Mouse (Mus musculus) stomach, embryonic 16.5 days (tissue): ENCODE measurements at regions not wholly inside any gene's neighbourhood (a gene's known extent, or its start where the extent isn't known, plus 50 kb on each side); places are given as distances from the start of the nearest gene placed in this dataset.

Source experiments
- ATAC-seq: fragments of 200-750 bp; cut with Nextera tagmentation; 2 replicates; pipeline ENCODE4 v1.8.0; 2017; ENCODE audit warnings: moderate number of reproducible peaks, moderate TSS enrichment; ENCODE audit not compliant: insufficient read depth, low FRiP score
- H3K27ac ChIP-seq: fragments of 300-500 bp; sonication (generic); 2 replicates; pipeline ENCODE4 v1.5.1; 2014; ENCODE audit warnings: low read length
- H3K27me3 ChIP-seq: fragments of 300-500 bp; sonication (generic); 2 replicates; pipeline ENCODE4 v1.6.1; 2014; ENCODE audit warnings: low read length, control low read depth, mixed read lengths; ENCODE audit not compliant: control insufficient read depth, insufficient read depth
- H3K36me3 ChIP-seq: fragments of 300-500 bp; sonication (generic); 2 replicates; pipeline ENCODE4 v1.6.1; 2014; ENCODE audit warnings: low read length; ENCODE audit not compliant: control insufficient read depth, insufficient read depth
- H3K4me1 ChIP-seq: fragments of 300-500 bp; sonication (generic); 2 replicates; pipeline ENCODE4 v1.6.1; 2014; ENCODE audit warnings: low read length, control low read depth, mixed read lengths; ENCODE audit not compliant: control insufficient read depth, insufficient read depth
- H3K4me2 ChIP-seq: fragments of 300-500 bp; sonication (generic); 2 replicates; pipeline ENCODE4 v1.6.1; 2014; ENCODE audit warnings: low read depth, low read length, mixed read lengths
- H3K4me3 ChIP-seq: fragments of 300-500 bp; sonication (generic); replicated peaks from 2 replicates; pipeline ENCODE4 v1.5.1; 2014; ENCODE audit warnings: mild to moderate bottlenecking, low read length
- H3K9ac ChIP-seq: fragments of 300-500 bp; sonication (generic); 2 replicates; pipeline ENCODE4 v1.6.1; 2014; ENCODE audit warnings: low read length
- H3K9me3 ChIP-seq: fragments of 300-500 bp; sonication (generic); replicated peaks from 2 replicates; pipeline ENCODE4 v1.6.1; 2016; ENCODE audit warnings: low read length, control low read depth; ENCODE audit not compliant: control insufficient read depth
- WGBS: fragments of 180-500 bp; shearing (Covaris S2); extraction: QIAGEN DNeasy Blood & Tissue Kit; methylation state at CpG from one replicate; pipeline ENCODE4 v1.1.7; 2014; 5-methylcytosine and 5-hydroxymethylcytosine counted together

GRCm38 (mm10) chr8:89175631-89176030, 131.7 kb upstream of the Sall1 start:
- 86% methylated on average over 7 of the region's 7 CpGs for WGBS
- Histone ChIP-seq H3K27ac (no peak overlapping the region), H3K4me3 (no peak overlapping the region), H3K9ac (no peak overlapping the region), H3K27me3 (no peaks in the 10 kb centered on the region), H3K9me3 (no peaks in the 10 kb centered on the region), H3K36me3 (no peaks in the 10 kb centered on the region), H3K4me2 (no peak overlapping the region), H3K4me1 (no peaks in the 10 kb centered on the region)
- no peak for ATAC-seq

GRCm38 (mm10) chr8:89171561-89171960, 127.6 kb upstream of the Sall1 start:
- Histone ChIP-seq H3K4me1 (no peaks in the 10 kb centered on the region), H3K27ac (no peak overlapping the region), H3K4me3 (no peak overlapping the region), H3K27me3 (no peaks in the 10 kb centered on the region), H3K36me3 (no peaks in the 10 kb centered on the region), H3K9me3 (no peaks in the 10 kb centered on the region), H3K4me2 (no peak overlapping the region), H3K9ac (no peak overlapping the region)
- no peak for ATAC-seq
- 74% methylated on average over 5 of the region's 5 CpGs for WGBS

DNA sequence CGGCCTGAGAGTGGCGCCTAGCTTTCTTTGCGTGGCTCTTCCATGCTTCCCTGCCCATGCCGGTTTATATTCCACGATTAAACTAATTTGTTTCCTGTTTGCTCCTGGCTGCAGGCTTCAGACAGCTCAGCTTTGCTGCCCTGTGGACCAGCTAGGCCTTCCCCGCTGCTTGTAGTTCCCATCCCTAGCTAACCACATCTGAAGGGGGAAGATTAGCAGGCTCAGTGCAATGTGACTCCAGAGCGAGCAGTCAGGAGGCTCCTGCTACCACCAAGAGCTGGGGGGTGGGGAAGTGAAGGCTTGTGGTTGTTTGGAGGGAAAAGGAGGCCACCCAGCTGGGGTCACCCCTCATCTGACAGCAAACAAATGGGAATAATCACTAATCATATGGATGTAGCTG, 125.5 kb upstream of the Sall1 start:
- Histone ChIP-seq H3K9ac (no peak overlapping the region), H3K4me3 (no peak overlapping the region), H3K27me3 (no peaks in the 10 kb centered on the region), H3K9me3 (no peaks in the 10 kb centered on the region), H3K36me3 (no peaks in the 10 kb centered on the region), H3K4me2 (no peak overlapping the region), H3K27ac (no peak overlapping the region), H3K4me1 (no peaks in the 10 kb centered on the region)
- ATAC-seq: no peak
- WGBS: 52% methylated on average over 7 of the region's 7 CpGs

DNA sequence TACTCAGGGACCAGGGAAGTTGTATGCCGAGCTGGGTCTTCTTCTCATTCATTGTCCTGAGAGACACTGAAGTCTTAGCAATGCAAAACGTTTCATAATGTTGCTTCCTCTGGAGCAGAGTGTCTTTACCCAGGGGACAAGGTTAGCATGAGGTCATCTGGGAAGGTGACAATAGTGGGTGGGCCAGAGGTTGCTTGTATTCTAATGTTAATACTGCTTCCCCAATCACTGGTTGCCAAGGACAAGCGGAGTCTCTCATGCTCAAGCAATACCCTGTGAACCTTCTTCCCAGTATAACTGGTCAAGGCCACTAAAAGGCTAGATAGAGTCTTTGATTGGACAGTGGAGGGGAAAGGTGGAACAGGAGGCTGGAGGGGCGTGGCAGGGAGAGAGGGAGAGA, 123.1 kb upstream of the Sall1 start:
- Histone ChIP-seq H3K9ac (no peak overlapping the region), H3K4me3 (no peak overlapping the region)

GRCm38 (mm10) chr8:89156909-89157308, 112.9 kb upstream of the Sall1 start:
- no peaks in the 10 kb centered on the region for H3K27me3 ChIP-seq
- ATAC-seq: no peak
- 72% methylated on average over 1 of the region's 1 CpGs for WGBS
- H3K9me3 ChIP-seq: no peaks in the 10 kb centered on the region
- H3K4me3 ChIP-seq: no peak overlapping the region
- H3K27ac ChIP-seq: no peak overlapping the region
- H3K4me1 ChIP-seq: 0 out of 2 replicates have a peak, but pooled peaks cover 6% of the 10 kb centered on the region
- H3K36me3 ChIP-seq: no peaks in the 10 kb centered on the region
- no peak overlapping the region for H3K9ac ChIP-seq
- H3K4me2 ChIP-seq: no peak overlapping the region

More for the DNA sequence above, 123.1 kb upstream of the Sall1 start:
- Histone ChIP-seq H3K27ac (no peak overlapping the region), H3K4me1 (no peaks in the 10 kb centered on the region), H3K36me3 (no peaks in the 10 kb centered on the region), H3K9me3 (no peaks in the 10 kb centered on the region), H3K27me3 (no peaks in the 10 kb centered on the region), H3K4me2 (no peak overlapping the region)
- no peak for ATAC-seq
- WGBS: 74% methylated on average over 4 of the region's 4 CpGs

GRCm38 (mm10) chr8:89153605-89154004, 109.6 kb upstream of the Sall1 start:
- H3K9ac ChIP-seq: no peak overlapping the region
- H3K4me2 ChIP-seq: no peak overlapping the region
- ATAC-seq: no peak
- H3K4me3 ChIP-seq: no peak overlapping the region
- no peak overlapping the region for H3K27ac ChIP-seq
- H3K27me3 ChIP-seq: no peaks in the 10 kb centered on the region
- 0 out of 2 replicates have a peak, but pooled peaks cover 8% of the 10 kb centered on the region for H3K4me1 ChIP-seq
- WGBS: 50% methylated on average over 3 of the region's 3 CpGs
- no peaks in the 10 kb centered on the region for H3K36me3 ChIP-seq
- no peaks in the 10 kb centered on the region for H3K9me3 ChIP-seq

DNA sequence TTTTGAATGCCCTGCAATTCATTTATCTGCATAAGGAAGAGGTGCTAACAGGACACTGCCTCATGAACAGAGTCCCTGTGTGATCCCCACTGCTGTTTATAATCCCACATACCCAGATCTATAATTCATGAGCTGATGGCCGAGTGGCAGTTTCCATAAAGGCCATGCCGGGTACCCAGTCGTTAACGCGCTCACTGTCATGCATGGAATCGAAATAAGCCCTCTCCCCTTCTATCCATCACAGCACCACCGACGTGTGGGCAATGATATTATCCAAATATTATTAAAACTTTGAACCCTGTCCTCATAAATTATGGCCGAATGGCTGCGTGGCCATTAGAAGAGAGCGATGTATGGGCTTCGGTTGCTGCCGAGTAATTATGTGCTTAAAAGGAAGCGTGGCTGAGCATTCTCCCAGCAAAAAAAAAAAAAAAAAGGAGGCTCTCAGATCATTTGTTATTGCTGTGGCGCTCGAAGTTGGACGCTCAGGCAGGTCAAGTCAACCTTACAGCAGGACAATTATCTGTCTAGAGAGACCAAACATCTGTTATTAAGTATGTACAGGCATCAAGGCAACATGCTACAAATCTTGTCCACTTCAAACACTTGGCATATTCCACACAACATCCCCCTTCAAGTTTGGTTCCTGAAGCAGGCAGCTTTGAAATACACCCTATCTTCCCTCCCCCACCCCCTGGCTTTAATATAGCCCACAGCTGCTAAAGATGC, 109.1 kb upstream of the Sall1 start:
- WGBS: 35% methylated on average over 17 of the region's 17 CpGs
- H3K27me3 ChIP-seq: no peaks in the 10 kb centered on the region
- H3K27ac ChIP-seq: no peak overlapping the region
- no peaks in the 10 kb centered on the region for H3K36me3 ChIP-seq
- H3K4me1 ChIP-seq: 0 out of 2 replicates have a peak, but pooled peaks cover 8% of the 10 kb centered on the region
- H3K9ac ChIP-seq: no peak overlapping the region
- H3K4me2 ChIP-seq: no peak overlapping the region
- no peak overlapping the region for H3K4me3 ChIP-seq
- peak; percentile 17; the same call in 1 of the 2 replicates for ATAC-seq
- no peaks in the 10 kb centered on the region for H3K9me3 ChIP-seq

DNA sequence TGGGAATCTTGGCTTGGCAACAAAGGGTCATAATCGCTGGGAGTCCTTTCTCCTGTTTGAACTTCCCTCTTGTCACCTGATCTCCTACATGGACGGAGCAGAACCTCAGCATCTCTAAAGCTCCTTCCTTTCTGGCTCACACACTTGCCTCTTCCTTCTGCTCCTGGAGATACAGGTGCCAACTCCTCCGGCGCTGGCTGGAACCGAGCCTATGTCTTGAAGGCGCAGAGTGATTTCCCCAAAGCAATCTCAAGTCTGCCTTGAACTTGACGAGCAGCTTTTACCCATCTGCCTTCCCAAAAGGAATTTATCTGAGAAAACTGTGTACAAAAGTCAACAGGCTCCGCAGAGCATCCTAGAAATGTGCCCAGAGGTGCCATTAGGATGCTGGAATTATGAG, 108.4 kb upstream of the Sall1 start:
- Histone ChIP-seq H3K27ac (no peak overlapping the region), H3K4me1 (0 out of 2 replicates have a peak, but pooled peaks cover 8% of the 10 kb centered on the region), H3K4me3 (no peak overlapping the region), H3K36me3 (no peaks in the 10 kb centered on the region), H3K27me3 (no peaks in the 10 kb centered on the region), H3K9ac (no peak overlapping the region), H3K9me3 (no peaks in the 10 kb centered on the region), H3K4me2 (no peak overlapping the region)
- 51% methylated on average over 8 of the region's 8 CpGs for WGBS
- ATAC-seq: no peak

GRCm38 (mm10) chr8:89150952-89151351, 107.0 kb upstream of the Sall1 start:
- H3K27ac ChIP-seq: no peak overlapping the region
- 76% methylated on average over 2 of the region's 2 CpGs for WGBS
- 0 out of 2 replicates have a peak, but pooled peaks cover 8% of the 10 kb centered on the region for H3K4me1 ChIP-seq
- H3K9me3 ChIP-seq: no peaks in the 10 kb centered on the region
- H3K4me3 ChIP-seq: no peak overlapping the region
- H3K4me2 ChIP-seq: no peak overlapping the region
- no peaks in the 10 kb centered on the region for H3K27me3 ChIP-seq
- no peak overlapping the region for H3K9ac ChIP-seq
- ATAC-seq: no peak
- no peaks in the 10 kb centered on the region for H3K36me3 ChIP-seq
